Mouse (Mus musculus) spleen, adult 18-20 months (tissue): ENCODE data around the gene Olfr161.
"Not testable (repeated sequence)": the region's sequence is repeated elsewhere in the genome, so short reads cannot be mapped to it uniquely, and the experiment has no call there.

ENCODE experiments used
- DNase-seq, 2 experiments: peaks; one replicate each; pipeline ENCODE4 v3.0.0; 2022; ENCODE audit warnings: mixed read lengths in 2 of 2

The Olfr161 gene

DNA sequence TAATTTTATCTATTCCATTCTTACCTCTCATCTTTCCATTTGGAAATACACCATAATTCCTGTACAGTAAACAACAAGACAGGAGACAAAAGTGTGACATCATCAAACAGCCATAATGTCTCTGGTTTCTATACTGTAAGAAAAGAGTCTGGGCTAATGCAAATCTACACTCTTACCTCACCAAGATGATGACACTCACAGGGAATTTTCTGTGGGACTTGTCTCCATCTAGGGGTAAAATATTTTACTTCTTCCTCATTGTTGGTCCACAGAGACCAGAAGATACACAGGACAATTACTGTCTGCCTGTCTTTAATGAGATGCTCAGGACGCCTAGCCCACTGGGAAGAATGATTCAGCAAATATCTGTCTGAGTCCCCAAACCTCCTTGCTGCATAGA, at the start of gene Olfr161:
Gene Olfr161, plus strand, starts transcription at position 352 of the 400 bp plus-strand sequence.
- no peak for DNase-seq

DNA sequence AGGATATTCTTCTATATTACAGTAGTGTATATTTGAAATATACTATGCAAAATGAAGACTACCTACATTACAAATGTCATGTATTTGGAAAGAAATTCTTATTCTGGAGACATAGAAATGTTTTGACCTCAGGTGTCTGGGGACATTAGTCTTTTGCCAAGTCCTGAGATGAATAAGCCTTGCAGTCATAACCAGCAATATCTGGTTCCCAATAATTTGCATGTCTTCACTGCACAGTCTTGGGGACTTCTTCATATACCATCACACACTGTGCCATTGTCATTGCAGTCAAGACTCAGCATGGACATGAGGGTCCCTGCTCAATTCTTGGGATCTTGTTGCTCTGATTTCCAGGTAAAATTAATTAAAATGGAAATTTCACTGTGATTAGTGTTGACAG, 27.3 kb upstream of the Olfr161 start:
- no peak for DNase-seq

DNA sequence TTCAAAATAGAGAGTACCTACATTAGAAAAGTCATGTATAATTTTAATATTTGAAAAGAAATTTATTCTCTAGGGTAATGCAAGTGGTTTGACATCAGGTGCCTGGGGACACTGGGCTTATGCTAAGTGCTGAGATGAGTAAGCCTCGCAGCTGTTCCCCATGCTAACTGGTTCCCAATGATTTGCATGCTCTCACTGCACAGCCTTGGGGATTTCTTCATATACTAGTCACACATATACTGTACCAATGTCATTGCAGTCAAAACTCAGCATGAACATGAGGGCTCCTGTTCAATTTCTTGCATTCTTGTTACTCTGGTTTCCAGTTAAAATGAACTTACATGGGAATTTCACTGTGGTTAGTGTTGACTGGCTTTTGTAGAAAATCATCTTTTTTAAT, 13.2 kb upstream of the Olfr161 start:
- DNase-seq, result not testable (repeated sequence)

DNA sequence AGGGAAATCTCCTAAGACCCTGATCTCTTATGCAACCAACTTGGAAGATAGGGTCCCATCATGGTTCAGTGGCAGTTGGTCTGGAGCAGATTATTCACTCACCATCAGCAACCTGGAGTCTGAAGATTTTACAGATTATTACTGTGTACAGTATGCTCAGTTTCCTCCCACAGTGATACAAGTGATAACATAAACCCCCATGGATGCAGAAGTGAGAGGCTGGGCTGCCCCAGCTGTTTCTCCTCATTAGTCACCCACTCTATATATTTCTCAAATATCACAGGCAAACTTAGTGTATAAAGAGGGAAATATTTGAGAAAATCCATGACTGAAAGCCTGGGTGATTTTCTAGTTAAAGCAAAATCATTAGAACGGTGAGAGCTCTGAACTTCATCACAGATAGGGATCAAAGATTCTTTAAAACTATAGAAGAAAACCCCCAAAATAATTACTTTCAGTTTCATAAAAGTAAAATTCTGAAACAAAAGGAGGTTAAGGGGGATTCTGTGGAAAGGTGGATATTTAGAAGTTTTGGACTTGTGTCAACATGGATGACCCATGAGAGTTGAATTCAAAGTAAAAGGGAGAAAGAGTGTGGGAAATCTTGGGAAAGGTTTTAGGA, 12.5 kb upstream of the Olfr161 start:
- not testable (repeated sequence) for DNase-seq

DNA sequence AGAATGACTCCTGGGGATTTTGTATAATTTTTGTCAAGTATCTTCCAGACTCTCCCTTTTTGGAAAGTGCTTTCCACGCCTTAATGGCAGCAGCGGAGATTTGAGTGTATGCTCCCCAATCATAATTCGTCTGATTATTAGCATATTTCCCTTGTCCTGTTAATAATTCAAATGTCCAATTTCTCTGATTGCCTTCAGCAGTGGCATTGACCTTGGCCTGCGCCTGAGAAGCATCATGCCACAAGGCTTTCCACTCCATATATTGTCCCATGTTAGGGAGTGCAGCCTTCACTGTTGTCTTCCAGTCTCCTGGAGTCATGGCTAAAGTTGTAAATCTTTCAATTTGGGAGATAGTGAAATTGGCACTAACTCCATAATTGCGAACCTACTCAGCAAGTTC, 40.5 kb downstream of the Olfr161 start:
- DNase-seq, result not testable (repeated sequence)

DNA sequence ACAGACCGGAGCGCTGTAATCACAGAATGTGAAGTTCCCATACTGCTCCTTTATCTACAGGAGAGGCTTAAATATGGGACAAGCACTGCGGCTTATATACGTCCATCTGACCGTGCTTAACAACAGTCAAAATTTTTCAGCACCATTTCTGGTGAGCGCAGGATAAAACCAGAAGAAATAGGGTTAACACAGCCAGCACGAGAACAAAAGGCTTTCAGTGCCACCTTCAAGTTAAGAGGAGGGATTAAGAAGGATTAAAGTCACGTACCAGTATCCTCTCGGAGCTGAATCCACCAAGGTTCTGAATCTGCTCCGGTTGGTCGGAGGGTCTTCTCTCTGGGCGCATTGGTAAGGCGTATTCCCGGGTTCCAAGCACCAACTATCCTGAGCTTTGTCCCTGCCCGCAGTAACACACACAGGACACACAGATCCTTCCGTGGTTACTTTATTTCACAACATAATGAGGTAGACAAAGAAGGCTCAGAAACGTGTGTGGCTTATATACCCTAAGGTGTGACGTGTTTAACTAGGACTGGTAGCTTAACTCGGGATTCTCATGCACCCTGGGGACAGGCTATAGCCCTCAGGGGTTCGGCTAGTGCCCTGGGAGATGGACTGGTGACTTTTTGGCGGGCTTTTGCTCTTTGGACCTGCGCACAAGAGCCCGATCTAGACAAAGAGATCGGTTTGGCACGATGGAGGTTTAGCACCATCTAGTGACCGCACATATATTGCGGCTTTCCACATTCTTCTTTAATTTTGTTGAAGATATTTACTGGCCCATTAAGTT, 41.9 kb downstream of the Olfr161 start:
- not testable (repeated sequence) for DNase-seq
